Mouse (Mus musculus) neural tube, embryonic 11.5 days (tissue): ENCODE results near the gene Olfr814. TPM values are rescaled to one million over a fixed set of nuclear protein-coding genes. Genes with fewer than 3 reads are reported as not detected.
"Not testable (repeated sequence)": the region's sequence is repeated elsewhere in the genome, so short reads cannot be mapped to it uniquely, and the experiment has no call there.

Experiments used
- ATAC-seq: fragments of 200-750 bp; cut with Nextera tagmentation; 2 replicates; pipeline ENCODE4 v1.8.0; 2017; ENCODE audit warnings: moderate number of reproducible peaks, mild to moderate bottlenecking, moderate TSS enrichment, moderate library complexity; ENCODE audit not compliant: insufficient read depth, low FRiP score, low TSS enrichment
- DNase-seq: peaks from one replicate; pipeline ENCODE4 v3.0.0-alpha.2; 2015; ENCODE audit warnings: low spot score
- H3K27ac ChIP-seq: fragments of 300-500 bp; sonication (generic); 2 replicates; pipeline ENCODE4 v1.5.1; 2014; ENCODE audit warnings: low read depth, mild to moderate bottlenecking, low read length
- H3K27me3 ChIP-seq: fragments of 300-500 bp; sonication (generic); 2 replicates; pipeline ENCODE4 v1.6.1; 2014; ENCODE audit warnings: mild to moderate bottlenecking, low read length, mixed read lengths; ENCODE audit not compliant: control insufficient read depth, insufficient read depth
- H3K36me3 ChIP-seq: fragments of 300-500 bp; sonication (generic); 2 replicates; pipeline ENCODE4 v1.6.1; 2014; ENCODE audit warnings: mild to moderate bottlenecking, low read length, moderate library complexity, mixed read lengths; ENCODE audit not compliant: control insufficient read depth, insufficient read depth
- H3K4me1 ChIP-seq: fragments of 300-500 bp; sonication (generic); 2 replicates; pipeline ENCODE4 v1.6.1; 2014; ENCODE audit warnings: low read length, mixed read lengths; ENCODE audit not compliant: control insufficient read depth, insufficient read depth
- H3K4me2 ChIP-seq: fragments of 300-500 bp; sonication (generic); 2 replicates; pipeline ENCODE4 v1.6.1; 2014; ENCODE audit warnings: low read depth, mild to moderate bottlenecking, moderate library complexity
- H3K4me3 ChIP-seq: fragments of 300-500 bp; sonication (generic); 2 replicates; pipeline ENCODE4 v1.5.1; 2014; ENCODE audit warnings: low read depth, low read length
- H3K9ac ChIP-seq: fragments of 300-500 bp; sonication (generic); 2 replicates; pipeline ENCODE4 v1.6.1; 2014; ENCODE audit warnings: mild to moderate bottlenecking, low read length
- H3K9me3 ChIP-seq: fragments of 300-500 bp; sonication (generic); 2 replicates; pipeline ENCODE4 v1.6.1; 2016; ENCODE audit warnings: low read length; ENCODE audit not compliant: control insufficient read depth
- WGBS: fragments of 180-500 bp; shearing (Covaris S2); extraction: QIAGEN DNeasy Blood & Tissue Kit; methylation state at CpG from one replicate; pipeline ENCODE4 v1.1.7; 2014; 5-methylcytosine and 5-hydroxymethylcytosine counted together
- polyA plus RNA-seq: library from polyadenylated mRNA; unstranded; fragments of >200 nt; fragmentation: Nextera tagmentation; extraction: Ambion mirVana; gene quantifications from 2 replicates; pipeline ENCODE4 v1.2.1, GENCODE M21; 2014

The Olfr814 gene
- not detected in 2 replicates for polyA plus RNA-seq

GRCm38 (mm10) chr10:129879751-129880150 is at the start of gene Olfr814:
Olfr814 (minus strand) TSS chr10:129879851.
- H3K36me3 ChIP-seq, H3K27ac ChIP-seq, H3K4me1 ChIP-seq, H3K4me2 ChIP-seq, H3K27me3 ChIP-seq, ATAC-seq, H3K4me3 ChIP-seq, DNase-seq, H3K9ac ChIP-seq, H3K9me3 ChIP-seq: not testable (repeated sequence)
- WGBS, result no CpG with 5 or more reads among the region's 1 CpGs

GRCm38 (mm10) chr10:129915497-129915896 is 35.8 kb upstream of the Olfr814 start, which contains the start of gene Olfr816:
Olfr816 (minus strand) TSS chr10:129915597.
- Histone ChIP-seq H3K4me3 (no peak within 1 kb of the TSS), H3K9me3 (no peaks in the 10 kb centered on the region), H3K36me3 (no peaks in the 10 kb centered on the region), H3K27me3 (no peaks in the 10 kb centered on the region), H3K9ac (no peak within 1 kb of the TSS), H3K4me1 (no peaks in the 10 kb centered on the region), H3K27ac (no peak within 1 kb of the TSS), H3K4me2 (no peak within 1 kb of the TSS)
- DNase-seq, result no peak
- ATAC-seq, result no peak
- 69% methylated on average over 1 of the region's 1 CpGs for WGBS

- not testable (repeated sequence) for ATAC-seq, H3K4me3 ChIP-seq, H3K36me3 ChIP-seq, H3K4me2 ChIP-seq, DNase-seq, H3K4me1 ChIP-seq, H3K27me3 ChIP-seq, H3K9me3 ChIP-seq, H3K9ac ChIP-seq, H3K27ac ChIP-seq
- WGBS, result no CpG with 5 or more reads among the region's 1 CpGs
These were observed 26.1 kb upstream of the Olfr814 start, which contains the start of gene Olfr815 for GRCm38 (mm10) chr10:129905767-129906166. Olfr815 (minus strand) TSS chr10:129905867.

GRCm38 (mm10) chr10:129885934-129886333 is 6.3 kb upstream of the Olfr814 start:
- no peak overlapping the region for H3K9ac ChIP-seq
- DNase-seq, result no peak
- H3K4me1 ChIP-seq, result no peaks in the 10 kb centered on the region
- WGBS, result 95% methylated on average over 7 of the region's 7 CpGs
- H3K27ac ChIP-seq, result no peak overlapping the region
- no peak overlapping the region for H3K4me3 ChIP-seq
- ATAC-seq, result no peak
- H3K4me2 ChIP-seq, result no peak overlapping the region
- no peaks in the 10 kb centered on the region for H3K27me3 ChIP-seq
- H3K36me3 ChIP-seq, result no peaks in the 10 kb centered on the region
- no peaks in the 10 kb centered on the region for H3K9me3 ChIP-seq

GRCm38 (mm10) chr10:129885496-129885895 is 5.8 kb upstream of the Olfr814 start:
- H3K9me3 ChIP-seq, H3K4me3 ChIP-seq, ATAC-seq, DNase-seq, H3K27ac ChIP-seq, H3K36me3 ChIP-seq, H3K9ac ChIP-seq, H3K4me2 ChIP-seq, H3K27me3 ChIP-seq, H3K4me1 ChIP-seq: not testable (repeated sequence)
- WGBS, result 78% methylated on average over 6 of the region's 6 CpGs

GRCm38 (mm10) chr10:129855067-129855466 is 24.6 kb downstream of the Olfr814 start, which contains the start of gene Olfr813:
Olfr813 (plus strand) TSS chr10:129855367.
- no peak within 1 kb of the TSS for H3K4me2 ChIP-seq
- no peaks in the 10 kb centered on the region for H3K36me3 ChIP-seq
- H3K9me3 ChIP-seq, result no peaks in the 10 kb centered on the region
- DNase-seq, result no peak
- no peak for ATAC-seq
- H3K27ac ChIP-seq, result no peak within 1 kb of the TSS
- no peaks in the 10 kb centered on the region for H3K4me1 ChIP-seq
- H3K4me3 ChIP-seq, result no peak within 1 kb of the TSS
- no peaks in the 10 kb centered on the region for H3K27me3 ChIP-seq
- no peak within 1 kb of the TSS for H3K9ac ChIP-seq

GRCm38 (mm10) chr10:129847343-129847742 is 32.3 kb downstream of the Olfr814 start:
- H3K4me2 ChIP-seq, result no peak overlapping the region
- 69% methylated on average over 1 of the region's 1 CpGs for WGBS
- no peaks in the 10 kb centered on the region for H3K36me3 ChIP-seq
- H3K27me3 ChIP-seq, result no peaks in the 10 kb centered on the region
- ATAC-seq, result no peak
- H3K27ac ChIP-seq, result no peak overlapping the region
- no peaks in the 10 kb centered on the region for H3K4me1 ChIP-seq
- no peak for DNase-seq
- H3K9ac ChIP-seq, result no peak overlapping the region
- H3K9me3 ChIP-seq, result no peaks in the 10 kb centered on the region
- no peak overlapping the region for H3K4me3 ChIP-seq

GRCm38 (mm10) chr10:129845994-129846393 is 33.7 kb downstream of the Olfr814 start, which contains the start of gene Olfr812:
Olfr812 (minus strand) TSS chr10:129846094.
- Histone ChIP-seq H3K9ac (no peak within 1 kb of the TSS), H3K27ac (no peak within 1 kb of the TSS), H3K4me2 (no peak within 1 kb of the TSS), H3K4me3 (no peak within 1 kb of the TSS), H3K27me3 (no peaks in the 10 kb centered on the region), H3K36me3 (no peaks in the 10 kb centered on the region), H3K4me1 (no peaks in the 10 kb centered on the region), H3K9me3 (no peaks in the 10 kb centered on the region)
- DNase-seq (no peak), ATAC-seq (no peak)
- 77% methylated on average over 1 of the region's 1 CpGs for WGBS
